Mouse (Mus musculus) lung, postnatal 4 days (tissue): ENCODE measurements at regions not wholly inside any gene's neighbourhood (a gene's known extent, or its start where the extent isn't known, plus 50 kb on each side); places are given as distances from the start of the nearest gene placed in this dataset.
"Not testable (repeated sequence)": the region's sequence is repeated elsewhere in the genome, so short reads cannot be mapped to it uniquely, and the experiment has no call there.

Source experiments
- DNase-seq, 2 experiments: peaks; one replicate each; pipeline ENCODE4 v3.0.0; 2021

DNA sequence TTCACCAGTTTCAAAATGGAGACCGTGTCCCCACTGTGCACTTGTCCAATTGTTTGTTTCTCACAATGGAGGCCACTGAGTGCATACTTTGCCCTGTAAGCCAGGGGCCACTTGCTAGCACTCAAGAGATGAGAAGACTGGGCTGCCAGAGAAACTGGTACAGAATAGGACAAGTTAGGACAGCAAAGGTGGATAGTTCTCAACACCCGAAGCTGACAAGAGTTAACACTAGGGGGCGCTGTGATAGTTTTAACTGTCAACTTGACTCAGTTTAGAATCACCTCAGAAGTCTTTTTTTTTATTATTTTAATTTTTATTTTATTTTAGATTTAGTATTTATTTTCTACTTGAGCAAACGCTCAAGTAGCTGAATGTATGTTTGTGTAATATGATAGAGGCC is 188.2 kb upstream of the Asap2 start:
- not testable (repeated sequence) for DNase-seq

DNA sequence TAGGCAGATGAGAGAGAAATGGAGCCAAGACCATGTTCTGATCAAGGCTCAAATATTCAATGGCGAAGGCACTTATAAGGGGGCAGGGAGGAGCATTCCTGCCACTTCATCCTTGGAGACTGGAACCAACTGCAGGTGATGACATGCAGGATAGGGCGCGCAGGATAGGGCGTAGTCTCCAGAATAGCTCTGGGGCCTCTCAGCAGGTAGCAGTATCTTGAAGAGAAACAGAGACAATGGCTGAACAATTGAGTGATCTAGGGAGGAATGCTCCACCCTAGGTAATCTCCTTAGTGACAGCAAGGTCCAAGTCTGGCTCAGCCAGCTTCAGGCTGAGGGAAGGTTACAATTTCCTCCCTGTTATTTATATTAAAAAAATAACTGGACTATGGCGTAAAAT is 184.8 kb upstream of the Asap2 start:
- DNase-seq: not testable (repeated sequence)

DNA sequence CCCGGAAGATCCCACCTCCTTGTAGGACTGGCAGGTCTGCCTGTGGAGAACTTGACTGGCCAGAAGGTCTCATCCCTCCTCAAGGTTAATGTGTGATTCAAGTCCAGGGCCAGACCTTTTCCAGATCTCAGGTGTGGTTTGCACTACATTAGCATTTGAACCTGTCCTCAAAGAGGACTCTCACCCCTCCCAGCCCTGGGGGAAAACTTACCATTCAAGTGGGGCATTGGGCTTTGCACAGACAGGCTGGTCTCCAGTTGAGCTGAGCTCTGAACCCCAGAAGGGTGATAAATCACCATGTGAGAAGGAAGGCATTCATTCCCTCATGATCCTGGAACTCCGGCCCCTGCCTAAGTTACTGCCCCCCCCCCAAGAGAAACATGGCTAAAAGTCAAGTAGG is 183.6 kb upstream of the Asap2 start:
- DNase-seq: no peak

DNA sequence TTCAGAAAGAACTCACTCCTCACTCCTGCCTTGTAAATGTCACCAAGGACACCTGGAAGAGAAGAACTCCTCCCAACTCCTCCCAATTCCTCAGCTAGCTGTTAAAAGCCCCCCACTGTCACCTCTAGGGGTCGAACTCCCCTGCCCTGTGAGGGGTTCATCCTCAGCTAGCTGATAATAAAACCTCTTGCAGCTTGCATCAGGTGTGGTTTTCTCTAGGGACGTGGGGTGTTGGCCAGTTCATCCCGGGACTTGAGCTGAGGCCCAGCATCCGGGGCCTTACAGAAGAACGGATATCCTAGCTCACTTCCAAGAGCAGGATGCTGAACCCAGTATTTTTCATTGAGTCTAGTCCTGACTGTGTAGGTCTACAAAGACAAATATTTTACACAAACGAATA is 176.4 kb upstream of the Asap2 start:
- DNase-seq: not testable (repeated sequence)

DNA sequence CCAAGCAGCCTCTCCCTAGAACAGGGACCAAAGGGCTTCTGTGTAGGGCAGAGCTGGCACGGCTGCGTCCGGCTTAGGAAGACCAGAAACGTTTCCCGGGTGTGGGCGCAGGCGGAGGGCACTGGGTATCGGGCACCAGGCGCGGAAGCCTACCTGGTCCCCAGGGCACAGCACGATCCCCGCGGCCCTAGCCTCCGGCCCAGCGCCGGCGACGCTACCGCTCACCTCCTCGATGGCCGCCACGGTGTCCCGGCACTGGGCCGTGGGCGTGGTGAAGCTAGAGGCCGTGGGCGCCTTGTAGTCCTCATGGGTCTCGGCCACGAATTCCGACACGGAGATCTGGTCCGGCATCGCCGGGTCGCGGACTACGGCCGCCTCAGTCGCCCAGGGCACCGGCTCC is 175.1 kb upstream of the Asap2 start:
- DNase-seq: not testable (repeated sequence)

DNA sequence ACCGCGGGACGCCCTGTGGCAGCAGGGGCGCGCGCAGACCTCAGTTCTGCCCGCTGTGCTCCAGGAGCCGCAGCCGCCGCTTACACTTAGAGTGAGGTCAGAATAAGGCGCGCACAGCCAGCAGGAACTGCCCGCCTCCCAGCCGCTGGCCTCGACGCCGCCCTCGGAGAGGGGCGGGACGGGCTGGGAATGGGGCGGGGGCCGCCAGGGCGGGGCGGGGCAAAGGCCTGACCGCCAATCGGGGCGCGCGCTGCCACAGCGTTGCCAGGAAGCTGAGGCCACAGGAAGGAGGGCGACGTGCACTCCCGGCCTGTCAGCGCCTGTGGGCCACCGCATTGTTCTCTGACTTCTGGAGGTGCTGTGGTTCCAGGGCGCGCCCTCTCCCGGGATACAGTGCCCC is 174.7 kb upstream of the Asap2 start:
- peak; percentile 76 to 81 for DNase-seq

DNA sequence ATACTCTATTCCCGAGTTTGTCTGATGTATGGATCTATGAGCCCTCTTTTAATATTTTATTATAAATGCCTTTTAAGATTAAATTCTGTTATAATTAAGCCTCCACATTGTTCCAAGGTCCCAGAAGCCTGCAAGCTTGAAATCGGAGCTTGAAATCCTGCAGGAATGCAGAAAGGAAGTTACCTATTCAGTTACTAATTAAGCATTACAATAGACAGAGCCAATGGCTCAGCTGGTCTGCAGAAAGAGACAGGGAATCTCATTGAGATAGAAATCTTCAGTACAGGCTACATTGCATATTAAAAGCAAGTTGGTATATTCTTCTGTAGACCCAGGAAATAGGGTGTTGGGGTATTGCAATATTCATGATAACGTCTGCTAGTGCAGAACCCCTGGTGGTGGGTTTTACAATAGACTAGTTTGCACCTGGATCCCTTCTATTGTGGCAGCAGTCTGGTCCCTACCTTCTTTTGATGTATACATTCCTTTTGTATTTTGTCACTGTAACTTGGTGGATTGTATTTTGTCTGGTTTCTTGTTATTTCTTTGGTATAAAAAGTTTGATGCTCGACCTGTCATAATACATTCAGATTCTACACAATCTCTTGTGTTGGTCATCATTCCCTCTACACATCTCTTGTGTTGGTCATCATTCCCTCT is 146.5 kb upstream of the Asap2 start:
- DNase-seq: not testable (repeated sequence)

DNA sequence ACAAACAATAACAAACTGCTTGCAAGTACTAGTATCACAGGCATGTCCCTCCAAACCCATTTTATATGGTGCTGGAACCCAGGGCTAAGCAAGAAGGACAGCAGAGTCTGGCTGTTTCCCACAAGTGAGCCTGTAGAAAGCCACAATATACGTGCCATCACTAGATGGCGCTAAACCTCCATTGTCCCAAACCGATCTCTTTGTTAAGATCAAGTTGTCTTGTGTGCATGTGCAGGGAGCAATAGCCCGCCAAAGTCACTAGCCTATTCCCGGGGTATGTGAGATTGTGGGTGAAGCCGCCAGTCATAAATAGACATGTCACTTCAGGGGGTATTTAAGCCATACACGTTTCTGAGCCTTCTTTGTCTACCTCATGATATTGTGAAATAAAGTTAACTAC is 145.4 kb upstream of the Asap2 start:
- DNase-seq: peak in 1 of 2 experiments; percentile 4

DNA sequence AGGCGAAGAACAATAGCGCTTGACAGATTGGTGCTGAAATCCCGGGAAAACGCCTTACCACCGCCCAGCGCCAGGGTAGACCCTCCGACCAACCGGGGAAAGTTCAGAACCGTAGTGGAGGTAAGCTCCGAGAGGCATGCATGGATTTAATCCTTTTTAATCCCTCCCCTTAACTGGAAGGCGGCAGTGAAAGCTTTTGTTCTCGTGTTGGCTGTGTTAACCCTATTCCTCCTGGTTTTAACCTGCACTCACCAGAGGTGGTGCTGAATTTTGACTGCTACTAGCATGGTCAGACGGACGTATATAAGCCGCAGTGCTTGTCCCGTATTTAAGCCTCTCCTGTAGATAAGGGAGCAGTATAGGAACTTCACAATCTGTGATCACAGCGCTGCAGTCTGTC is 145.0 kb upstream of the Asap2 start:
- no peak for DNase-seq

DNA sequence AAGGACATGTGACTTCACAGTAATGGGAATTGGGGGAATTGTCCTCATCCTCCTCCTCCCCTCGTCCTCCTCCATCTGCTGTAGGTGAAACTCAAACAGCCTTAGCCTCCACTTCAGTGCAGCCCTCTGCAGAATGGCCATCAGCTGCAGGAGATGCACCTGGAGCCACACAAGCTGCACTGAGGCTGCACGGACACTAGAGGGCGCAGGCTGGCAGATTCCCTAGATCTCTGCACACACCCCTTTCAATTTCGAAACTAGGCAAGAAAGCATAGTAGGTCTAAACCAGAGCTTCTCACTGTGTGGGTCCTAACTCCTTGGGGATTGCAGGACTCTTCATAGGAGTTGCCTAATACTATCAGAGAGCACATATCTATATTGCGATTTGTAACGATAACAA is 106.2 kb upstream of the Asap2 start:
- DNase-seq: not testable (repeated sequence)

DNA sequence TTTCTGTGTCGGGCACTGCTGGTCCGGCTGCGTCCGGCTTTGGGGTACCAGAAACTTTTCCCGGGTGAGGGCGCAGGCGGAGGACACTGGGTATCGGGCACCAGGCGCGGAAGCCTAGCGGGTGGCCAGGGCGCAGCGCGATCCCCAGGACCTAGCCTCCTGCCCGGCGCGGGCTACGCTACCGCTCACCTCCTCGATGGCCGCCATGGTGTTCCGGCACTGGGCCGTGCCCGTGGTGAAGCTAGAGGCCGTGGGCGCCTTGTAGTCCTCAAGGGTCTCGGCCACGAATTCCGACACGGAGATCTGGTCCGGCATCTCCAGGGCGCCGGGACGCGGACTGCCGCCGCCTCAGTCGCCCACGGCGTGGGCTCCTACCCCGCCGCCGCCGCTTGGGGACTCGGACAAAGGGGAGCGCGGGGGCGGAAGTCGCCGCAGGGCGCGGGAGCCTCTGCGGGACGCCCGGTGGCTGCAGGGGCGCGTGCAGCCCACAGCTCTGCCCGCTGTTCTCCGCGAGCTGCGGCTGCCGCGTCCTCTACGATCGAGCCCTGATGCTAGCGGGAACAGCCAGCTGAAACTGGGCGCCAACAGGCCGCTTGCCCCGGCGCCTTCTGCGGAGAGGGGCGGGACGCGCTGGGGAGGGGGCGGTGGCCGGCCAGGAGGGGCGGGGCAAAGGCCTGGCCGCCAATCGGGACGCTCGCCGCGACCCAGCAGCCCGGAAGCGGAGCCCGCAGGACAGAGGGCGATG is 69.4 kb upstream of the Asap2 start:
- DNase-seq: peak; percentile 71 to 82

DNA sequence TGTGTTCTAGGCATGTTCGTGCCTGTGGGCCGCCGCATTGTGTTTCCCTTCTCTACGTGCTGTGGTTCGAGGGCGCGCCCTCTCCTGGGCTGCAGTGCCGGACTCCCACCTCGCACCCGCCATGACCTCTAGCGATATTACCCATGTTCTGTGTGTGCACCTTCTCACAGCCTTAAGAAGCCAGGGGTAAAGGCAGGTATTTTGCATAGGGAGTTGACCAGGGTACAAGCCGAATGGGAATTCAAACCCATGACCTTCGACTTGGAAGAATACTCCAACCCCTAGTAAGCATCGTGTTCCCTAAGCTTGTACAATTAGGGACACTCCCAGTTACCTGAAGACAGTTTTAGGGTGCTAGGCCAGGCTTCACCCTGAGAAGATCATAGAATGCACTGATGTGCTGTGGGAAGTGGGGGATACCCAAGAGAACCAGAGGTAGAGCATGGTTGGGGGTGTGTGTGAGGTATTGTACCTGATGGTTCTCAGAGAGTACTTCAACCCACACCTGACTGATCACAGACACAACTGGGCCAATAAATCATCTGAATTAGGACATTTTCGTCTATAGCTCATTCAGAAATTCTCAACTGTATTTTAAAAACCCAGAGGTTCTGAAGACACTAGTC is 68.7 kb upstream of the Asap2 start:
- not testable (repeated sequence) for DNase-seq

DNA sequence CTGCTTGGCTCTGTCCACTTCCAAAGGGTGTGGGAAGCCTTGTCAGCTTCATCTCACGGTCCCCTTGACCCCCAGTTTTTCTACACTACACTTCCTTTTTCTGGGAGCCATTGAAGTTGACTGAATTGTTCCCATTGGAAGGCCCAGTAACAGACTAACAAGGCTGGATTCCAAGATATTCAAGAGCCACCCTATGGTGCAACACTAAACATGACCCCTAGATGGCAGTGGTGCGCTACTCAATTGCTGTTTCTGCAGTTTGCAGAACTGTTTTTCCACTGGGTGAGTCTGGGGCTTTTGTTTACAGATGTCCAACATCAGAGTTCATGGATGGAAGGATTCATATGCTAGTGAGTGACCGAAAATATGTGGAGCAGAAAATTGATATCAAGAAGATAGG is 61.3 kb upstream of the Asap2 start:
- peak in 1 of 2 experiments; percentile 29 for DNase-seq
